Mouse (Mus musculus) testis, adult 2 months (tissue): Measurements from ENCODE around the gene Dnaaf1. TPM values are rescaled to one million over a fixed set of nuclear protein-coding genes. Genes with fewer than 3 reads are reported as not detected.

ENCODE experiments used
- H3K27ac ChIP-seq: fragments of 200-500 bp; 2 replicates; pipeline ENCODE4 v1.5.1; 2012; ENCODE audit warnings: low read depth, low read length; ENCODE audit not compliant: control insufficient read depth, insufficient read depth
- H3K27me3 ChIP-seq: fragments of 200-500 bp; 2 replicates; pipeline ENCODE4 v1.6.1; 2012; ENCODE audit warnings: mild to moderate bottlenecking, low read length, moderate library complexity; ENCODE audit not compliant: control insufficient read depth, insufficient read depth
- H3K36me3 ChIP-seq: fragments of 200-500 bp; 2 replicates; pipeline ENCODE4 v1.6.1; 2012; ENCODE audit warnings: mild to moderate bottlenecking, low read length; ENCODE audit not compliant: control insufficient read depth, insufficient read depth
- H3K4me1 ChIP-seq: fragments of 200-500 bp; 2 replicates; pipeline ENCODE4 v1.6.1; 2012; ENCODE audit warnings: low read length; ENCODE audit not compliant: control insufficient read depth, insufficient read depth
- H3K4me3 ChIP-seq: fragments of 200-500 bp; 2 replicates; pipeline ENCODE4 v1.5.1; 2012; ENCODE audit warnings: low read depth, mild to moderate bottlenecking, low read length, moderate library complexity, mixed read lengths; ENCODE audit not compliant: control insufficient read depth
- CTCF ChIP-seq: fragments of 200-500 bp; IDR thresholded peaks from 2 replicates; pipeline ENCODE4 v1.5.1; 2012; ENCODE audit warnings: low read depth, mild to moderate bottlenecking, inconsistent platforms, low read length, moderate library complexity; ENCODE audit not compliant: control insufficient read depth, insufficient read depth, insufficient replicate concordance
- POLR2A ChIP-seq: fragments of 200-500 bp; IDR thresholded peaks from 2 replicates; pipeline ENCODE4 v1.6.1; 2012; ENCODE audit warnings: low read depth, mild to moderate bottlenecking, inconsistent platforms, low read length, moderate library complexity; ENCODE audit not compliant: control insufficient read depth
- polyA plus RNA-seq: library from polyadenylated mRNA; depleted of rRNA; stranded (reverse); fragments of >200 nt; gene quantifications from 2 replicates; pipeline ENCODE4 v1.2.3, GENCODE M21; 2012

Dnaaf1 gene
- polyA plus RNA-seq, 1 experiment: 577 TPM

DNA sequence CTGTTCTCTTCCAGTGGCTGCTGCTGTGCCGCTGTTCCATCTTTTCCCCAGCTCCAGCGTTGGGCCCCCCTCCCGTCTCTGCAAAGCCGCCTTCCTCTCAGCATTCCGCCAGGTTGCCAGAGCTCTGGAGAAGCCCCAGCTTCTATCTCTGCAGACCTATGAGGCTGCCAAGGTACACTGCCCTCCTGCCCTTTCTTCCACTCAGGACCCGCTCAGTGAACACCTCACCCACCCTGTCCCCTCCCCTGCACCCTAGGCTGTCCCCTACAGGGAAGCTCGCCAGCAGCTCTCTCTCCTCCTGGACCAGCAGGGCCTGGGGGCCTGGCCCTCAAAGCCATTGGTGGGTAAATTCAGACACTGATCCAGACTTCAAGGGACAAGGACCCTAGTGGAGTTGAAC, 41.3 kb downstream of the Dnaaf1 start:
- Histone ChIP-seq H3K4me3 (no peak overlapping the region), H3K27ac (no peak overlapping the region), H3K27me3 (no peaks in the 10 kb centered on the region), H3K36me3 (no peaks in the 10 kb centered on the region), H3K4me1 (peaks cover 7% of the 10 kb centered on the region)
- TF ChIP-seq CTCF: no peak
- no peak for TF ChIP-seq POLR2A

DNA sequence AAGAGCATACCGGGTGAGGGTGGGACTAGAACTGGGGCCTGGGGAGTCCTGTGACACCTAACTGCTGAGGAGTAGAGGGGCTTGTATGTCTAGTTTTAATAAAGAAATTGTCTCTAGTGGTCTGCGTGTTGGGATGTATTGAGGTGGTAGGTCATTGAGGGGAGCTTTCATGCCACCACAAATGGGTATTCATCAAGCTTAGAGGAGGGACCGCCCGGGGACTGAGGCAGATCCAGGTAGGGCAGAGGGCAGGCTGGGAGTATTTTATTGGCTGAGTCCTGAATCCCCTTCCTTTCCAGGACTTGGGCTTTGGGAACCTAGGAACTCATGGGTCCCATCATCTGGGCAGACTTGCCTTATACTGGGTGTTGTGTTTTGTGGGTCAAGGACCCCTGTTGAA, 41.8 kb downstream of the Dnaaf1 start:
- Histone ChIP-seq H3K36me3 (no peaks in the 10 kb centered on the region), H3K4me1 (peaks cover 7% of the 10 kb centered on the region), H3K27me3 (no peaks in the 10 kb centered on the region), H3K27ac (no peak overlapping the region), H3K4me3 (no peak overlapping the region)
- no peak for TF ChIP-seq CTCF
- no peak for TF ChIP-seq POLR2A

DNA sequence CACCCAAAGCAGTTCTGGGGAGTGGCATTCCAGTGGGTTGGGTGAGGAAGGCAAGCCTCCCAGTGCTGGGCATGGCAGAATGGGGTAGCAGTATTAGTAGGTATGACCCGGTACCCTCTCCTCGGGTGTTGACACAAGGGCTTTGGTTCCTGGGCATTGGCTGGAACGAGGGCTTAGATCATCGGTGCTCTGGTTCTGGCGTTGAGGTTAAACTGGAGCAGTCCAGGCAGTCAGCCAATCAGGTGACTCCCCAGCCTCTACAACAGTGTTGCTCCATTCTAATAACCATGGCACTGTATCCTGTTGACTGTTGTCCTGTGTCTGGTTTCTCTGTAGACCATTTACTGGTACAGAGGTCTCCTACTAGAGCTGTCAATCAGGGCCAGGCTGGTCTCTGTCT, 42.6 kb downstream of the Dnaaf1 start:
- Histone ChIP-seq H3K4me3 (no peak overlapping the region), H3K27me3 (no peaks in the 10 kb centered on the region), H3K4me1 (peaks cover 7% of the 10 kb centered on the region), H3K36me3 (no peaks in the 10 kb centered on the region), H3K27ac (no peak overlapping the region)
- TF ChIP-seq CTCF (no peak), POLR2A (no peak)

DNA sequence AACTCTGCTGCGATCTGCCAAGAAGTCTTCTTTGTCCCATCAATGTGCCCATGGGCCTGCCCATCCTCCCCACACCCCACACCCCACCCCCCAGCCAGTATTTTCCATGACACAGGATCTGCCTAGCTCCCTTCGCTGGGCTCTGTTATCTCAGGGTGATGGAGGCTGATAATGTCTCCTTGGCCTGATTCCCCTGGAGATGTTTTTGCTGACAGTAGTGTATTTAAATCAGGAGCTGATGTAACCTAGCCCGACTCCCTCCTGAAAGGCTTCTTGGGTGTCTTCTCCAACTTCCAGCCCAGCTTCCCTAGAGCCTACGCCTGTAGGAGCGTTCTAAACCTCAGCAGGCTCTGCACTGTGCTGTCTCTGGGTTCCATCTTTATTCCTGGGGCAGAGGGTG, 43.9 kb downstream of the Dnaaf1 start:
- Histone ChIP-seq H3K27me3 (no peaks in the 10 kb centered on the region), H3K4me3 (no peak overlapping the region), H3K27ac (no peak overlapping the region), H3K36me3 (no peaks in the 10 kb centered on the region), H3K4me1 (no peaks in the 10 kb centered on the region; the same call in none of the 2 replicates)
- TF ChIP-seq POLR2A: no peak
- TF ChIP-seq CTCF: no peak

DNA sequence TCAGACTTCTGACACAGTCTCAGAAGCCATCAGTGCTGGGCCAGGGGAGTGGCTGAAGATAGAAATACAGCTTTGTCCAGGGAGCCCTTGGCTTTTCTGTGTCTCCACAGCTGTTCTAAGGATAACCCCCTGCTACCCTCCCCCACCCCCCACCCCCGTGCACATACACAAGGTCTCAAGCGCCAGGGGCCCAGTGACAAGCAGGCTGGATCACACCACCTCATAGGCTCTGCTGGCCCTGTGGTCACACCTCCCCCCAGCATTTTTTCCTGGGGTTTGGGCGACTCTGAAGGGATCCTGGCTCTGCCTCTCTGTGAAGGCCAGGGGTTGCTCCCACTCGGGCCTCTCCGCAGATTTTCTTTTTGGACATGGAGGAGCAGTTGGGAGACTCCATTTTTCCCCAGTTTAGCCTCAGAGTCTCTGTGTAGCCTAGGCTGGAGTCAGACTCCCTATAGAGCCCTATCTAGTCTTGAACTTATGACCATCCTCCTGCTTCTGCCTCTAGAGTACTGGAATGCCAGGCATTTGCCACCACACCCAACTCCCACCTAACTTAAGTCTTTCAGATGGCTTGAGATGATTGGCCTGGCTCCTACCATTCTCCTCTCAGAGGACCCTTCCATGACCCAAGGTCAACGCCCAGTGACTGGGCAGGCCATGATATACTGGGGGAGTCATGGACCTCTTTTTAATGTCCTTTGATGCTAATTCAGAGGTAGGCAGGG, 45.2 kb downstream of the Dnaaf1 start:
- Histone ChIP-seq H3K27ac (no peak overlapping the region), H3K36me3 (no peaks in the 10 kb centered on the region), H3K27me3 (no peaks in the 10 kb centered on the region), H3K4me3 (no peak overlapping the region), H3K4me1 (peaks cover 1% of the 10 kb centered on the region)
- TF ChIP-seq POLR2A: no peak
- no peak for TF ChIP-seq CTCF

DNA sequence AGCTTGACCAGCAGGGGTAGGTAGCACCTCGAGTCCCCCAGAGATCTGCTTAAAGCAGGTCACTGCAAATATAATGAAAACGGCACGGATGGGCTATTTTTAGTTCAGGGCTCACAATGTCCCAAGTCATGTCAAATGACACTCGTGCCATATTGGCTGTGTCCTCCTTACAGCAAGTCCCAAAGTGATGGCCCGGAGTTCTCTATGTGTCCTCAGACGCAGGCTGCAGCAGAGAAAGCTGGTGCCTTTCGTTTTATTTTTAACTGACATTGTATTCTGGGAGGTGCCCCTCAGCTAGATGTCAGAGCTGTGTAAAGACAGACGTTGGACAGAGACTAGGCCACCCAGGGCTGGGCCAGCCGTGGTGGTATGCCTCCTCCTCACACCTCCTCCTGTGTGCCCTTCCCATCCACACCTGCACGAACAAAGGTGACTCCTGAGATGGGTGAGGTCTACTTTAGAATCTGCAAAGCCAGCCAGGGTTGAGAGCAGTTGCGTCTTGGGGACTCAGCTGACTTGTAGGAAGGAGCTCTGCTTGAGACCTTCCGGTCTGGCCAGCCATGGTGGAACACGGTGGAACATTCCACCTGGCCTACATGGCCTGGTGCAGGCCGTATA, 45.9 kb downstream of the Dnaaf1 start:
- Histone ChIP-seq H3K4me1 (peaks cover 6% of the 10 kb centered on the region), H3K36me3 (no peaks in the 10 kb centered on the region), H3K4me3 (no peak overlapping the region), H3K27me3 (no peaks in the 10 kb centered on the region), H3K27ac (no peak overlapping the region)
- no peak for TF ChIP-seq CTCF
- no peak for TF ChIP-seq POLR2A

DNA sequence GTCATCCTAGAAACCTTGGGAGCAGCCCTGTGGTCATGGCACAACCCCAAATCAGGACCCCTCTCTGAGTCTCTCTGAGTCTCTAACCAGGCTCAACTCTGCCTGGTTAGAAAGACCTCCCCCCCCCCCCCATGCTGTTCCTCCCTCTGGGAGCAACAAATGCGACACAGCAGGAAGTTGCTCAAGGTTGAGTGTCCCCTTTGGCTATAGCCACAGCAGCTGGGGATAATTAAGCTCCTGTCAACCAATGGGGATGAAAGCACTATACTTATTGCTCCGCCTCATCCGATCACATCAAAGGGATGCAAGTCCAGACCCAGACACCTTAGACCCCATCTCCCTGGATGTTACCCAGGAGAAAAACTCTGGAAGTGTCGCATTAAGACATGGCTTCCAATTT, 47.5 kb downstream of the Dnaaf1 start:
- H3K27ac ChIP-seq: no peak overlapping the region
- no peaks in the 10 kb centered on the region for H3K27me3 ChIP-seq
- no peak overlapping the region for H3K4me3 ChIP-seq
- H3K36me3 ChIP-seq: no peaks in the 10 kb centered on the region
- H3K4me1 ChIP-seq: peaks cover 11% of the 10 kb centered on the region
- TF ChIP-seq CTCF (no peak), POLR2A (no peak)

DNA sequence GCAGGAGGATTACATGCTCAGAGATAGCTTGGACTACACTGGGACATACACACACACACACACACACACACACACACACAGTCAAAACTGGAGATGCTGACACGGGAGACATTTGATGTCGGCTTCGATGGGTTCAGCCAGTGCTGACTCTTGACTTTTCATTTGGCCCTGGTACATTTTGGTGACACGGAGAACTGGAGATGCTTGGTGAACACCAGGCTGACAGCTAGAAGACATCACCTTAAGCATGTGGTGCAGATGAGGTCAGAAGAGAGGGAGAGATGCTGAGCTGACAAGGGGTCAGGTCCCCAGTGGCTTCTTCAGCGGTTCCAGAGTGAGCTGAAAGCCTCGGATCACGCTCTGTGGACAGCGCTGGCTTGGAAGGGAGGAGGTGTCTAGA, 48.0 kb downstream of the Dnaaf1 start:
- Histone ChIP-seq H3K36me3 (no peaks in the 10 kb centered on the region), H3K27me3 (no peaks in the 10 kb centered on the region), H3K4me3 (no peak overlapping the region), H3K27ac (no peak overlapping the region), H3K4me1 (peaks cover 11% of the 10 kb centered on the region)
- TF ChIP-seq POLR2A: no peak
